Mouse (Mus musculus) limb, embryonic 11.5 days (tissue): ENCODE results near the gene Cdh23. TPM values are rescaled to one million over a fixed set of nuclear protein-coding genes. Genes with fewer than 3 reads are reported as not detected.

Source experiments
- ATAC-seq: fragments of 200-750 bp; cut with Nextera tagmentation; 2 replicates; pipeline ENCODE4 v1.8.0; 2017; ENCODE audit warnings: low read depth; ENCODE audit not compliant: insufficient number of reproducible peaks, low FRiP score, low TSS enrichment
- DNase-seq: peaks from one replicate; pipeline ENCODE4 v3.0.0-alpha.2; 2015; ENCODE audit warnings: low spot score
- H3K27ac ChIP-seq: fragments of 300-500 bp; sonication (generic); replicated peaks from 2 replicates; pipeline ENCODE4 v1.5.1; 2014; ENCODE audit warnings: low read depth, mild to moderate bottlenecking, low read length
- H3K27me3 ChIP-seq: fragments of 300-500 bp; sonication (generic); 2 replicates; pipeline ENCODE4 v1.6.1; 2014; ENCODE audit warnings: mild to moderate bottlenecking, low read length, mixed read lengths; ENCODE audit not compliant: control insufficient read depth, insufficient read depth
- H3K36me3 ChIP-seq: fragments of 300-500 bp; sonication (generic); 2 replicates; pipeline ENCODE4 v1.6.1; 2014; ENCODE audit warnings: mild to moderate bottlenecking, low read length, moderate library complexity, mixed read lengths; ENCODE audit not compliant: control insufficient read depth, insufficient read depth
- H3K4me1 ChIP-seq: fragments of 300-500 bp; sonication (generic); 2 replicates; pipeline ENCODE4 v1.6.1; 2014; ENCODE audit warnings: low read length, mixed read lengths; ENCODE audit not compliant: control insufficient read depth, insufficient read depth
- H3K4me2 ChIP-seq: fragments of 300-500 bp; sonication (generic); 2 replicates; pipeline ENCODE4 v1.6.1; 2014; ENCODE audit warnings: low read depth, mild to moderate bottlenecking, moderate library complexity; ENCODE audit not compliant: severe bottlenecking
- H3K4me3 ChIP-seq: fragments of 300-500 bp; sonication (generic); 2 replicates; pipeline ENCODE4 v1.5.1; 2014; ENCODE audit warnings: low read depth, low read length
- H3K9ac ChIP-seq: fragments of 300-500 bp; sonication (generic); 2 replicates; pipeline ENCODE4 v1.6.1; 2014; ENCODE audit warnings: mild to moderate bottlenecking, low read length
- H3K9me3 ChIP-seq: fragments of 300-500 bp; sonication (generic); 2 replicates; pipeline ENCODE4 v1.6.1; 2016; ENCODE audit warnings: low read length; ENCODE audit not compliant: control insufficient read depth
- WGBS: fragments of 180-500 bp; shearing (Covaris S2); extraction: QIAGEN DNeasy Blood & Tissue Kit; methylation state at CpG from one replicate; pipeline ENCODE4 v1.1.7; 2014; 5-methylcytosine and 5-hydroxymethylcytosine counted together
- polyA plus RNA-seq: library from polyadenylated mRNA; unstranded; fragments of >200 nt; fragmentation: Nextera tagmentation; extraction: Ambion mirVana; gene quantifications from 2 replicates; pipeline ENCODE4 v1.2.1, GENCODE M21; 2014

Cdh23 gene
- polyA plus RNA-seq, 1 experiment from 2014 or later = 0.16 TPM

- ATAC-seq = no peak
- H3K9ac ChIP-seq = no peak overlapping the region
These were observed 326.2 kb downstream of the Cdh23 start for GRCm38 (mm10) chr10:60370098-60370497.

DNA sequence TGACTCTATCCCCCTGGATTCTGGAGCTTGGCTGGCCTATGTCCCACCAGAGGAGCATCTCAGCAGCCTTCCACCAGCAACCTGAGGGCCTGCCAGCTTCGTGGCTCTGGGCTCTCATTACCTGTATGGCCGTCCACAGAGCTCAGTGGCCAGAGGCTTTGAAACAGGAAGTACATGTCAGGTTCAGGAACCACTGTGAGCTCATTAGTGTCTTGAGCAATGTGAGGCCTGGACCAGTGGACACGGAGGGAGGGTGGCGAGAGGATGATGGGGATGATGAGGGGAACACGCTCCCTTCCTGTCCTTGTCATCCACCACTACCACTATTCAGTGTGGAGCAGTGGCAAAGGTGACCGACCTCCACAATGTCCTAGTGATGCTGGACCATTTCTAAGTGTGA is 326.9 kb downstream of the Cdh23 start:
- Histone ChIP-seq H3K9me3 (no peaks in the 10 kb centered on the region), H3K27me3 (no peaks in the 10 kb centered on the region), H3K27ac (no peak overlapping the region), H3K4me2 (no peak overlapping the region), H3K9ac (no peak overlapping the region), H3K36me3 (no peaks in the 10 kb centered on the region), H3K4me3 (no peak overlapping the region), H3K4me1 (peaks cover 17% of the 10 kb centered on the region)
- ATAC-seq = no peak
- DNase-seq = no peak
- 82% methylated on average over 6 of the region's 6 CpGs for WGBS

More at GRCm38 (mm10) chr10:60370098-60370497, 326.2 kb downstream of the Cdh23 start:
- no peak for DNase-seq
- Histone ChIP-seq H3K4me1 (peaks cover 14% of the 10 kb centered on the region), H3K27me3 (no peaks in the 10 kb centered on the region), H3K9me3 (no peaks in the 10 kb centered on the region), H3K4me2 (no peak overlapping the region), H3K4me3 (no peak overlapping the region), H3K27ac (no peak overlapping the region), H3K36me3 (no peaks in the 10 kb centered on the region)
- 85% methylated on average over 2 of the region's 2 CpGs for WGBS

DNA sequence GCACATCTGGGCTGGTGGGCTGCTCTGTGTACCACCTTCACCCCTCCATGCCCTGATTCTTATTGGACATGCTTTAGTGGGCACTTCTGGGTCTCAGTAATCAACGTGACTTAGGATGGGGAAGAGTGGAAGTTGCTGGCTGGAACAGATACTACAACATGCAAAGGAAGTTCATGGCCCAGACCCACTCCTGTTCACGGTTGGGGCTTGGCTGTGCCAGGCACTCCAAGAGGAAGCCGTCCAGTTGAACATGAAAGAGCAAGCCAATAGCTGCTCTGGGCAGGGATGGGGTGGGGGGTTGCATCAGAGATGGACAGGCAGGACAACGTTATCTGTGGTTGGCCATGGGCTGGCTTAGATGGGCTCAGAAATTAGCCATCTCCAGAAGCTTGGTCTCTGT is 328.4 kb downstream of the Cdh23 start:
- H3K4me3 ChIP-seq = no peak overlapping the region
- no peaks in the 10 kb centered on the region for H3K9me3 ChIP-seq
- ATAC-seq (no peak), DNase-seq (no peak)
- H3K27me3 ChIP-seq = no peaks in the 10 kb centered on the region
- H3K4me1 ChIP-seq = peaks cover 16% of the 10 kb centered on the region
- H3K9ac ChIP-seq = no peak overlapping the region
- 71% methylated on average over 4 of the region's 4 CpGs for WGBS
- no peak overlapping the region for H3K27ac ChIP-seq
- no peaks in the 10 kb centered on the region for H3K36me3 ChIP-seq
- H3K4me2 ChIP-seq = no peak overlapping the region

DNA sequence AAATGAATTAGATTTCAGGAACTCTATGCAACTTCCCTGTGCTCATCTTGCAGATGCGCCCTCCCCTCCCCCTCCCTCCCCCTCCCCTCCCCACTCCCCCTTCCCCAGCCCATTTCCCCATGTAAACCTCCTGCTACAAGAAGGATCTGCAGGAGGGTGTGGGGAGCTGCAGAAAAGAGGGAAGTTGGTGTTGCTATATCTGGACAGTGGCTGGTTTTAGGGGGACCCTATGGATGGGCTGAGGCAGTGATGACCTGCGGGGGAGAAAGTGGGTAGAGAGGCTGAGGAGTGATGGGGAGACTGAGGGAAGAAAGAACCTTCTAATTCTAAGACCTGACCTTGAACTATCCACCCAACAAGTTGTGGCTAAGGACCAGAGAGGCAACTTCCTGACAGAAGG is 329.1 kb downstream of the Cdh23 start:
- 97% methylated on average over 2 of the region's 2 CpGs for WGBS
- H3K36me3 ChIP-seq = no peaks in the 10 kb centered on the region
- H3K4me1 ChIP-seq = peaks cover 24% of the 10 kb centered on the region
- no peak overlapping the region for H3K9ac ChIP-seq
- H3K27me3 ChIP-seq = no peaks in the 10 kb centered on the region
- H3K4me3 ChIP-seq = no peak overlapping the region
- DNase-seq (no peak), ATAC-seq (no peak)
- H3K9me3 ChIP-seq = no peaks in the 10 kb centered on the region
- no peak overlapping the region for H3K27ac ChIP-seq
- H3K4me2 ChIP-seq = no peak overlapping the region

- no peak for ATAC-seq
- Histone ChIP-seq H3K4me1 (peaks cover 31% of the 10 kb centered on the region), H3K4me2 (no peak overlapping the region), H3K36me3 (no peaks in the 10 kb centered on the region), H3K27me3 (no peaks in the 10 kb centered on the region), H3K4me3 (no peak overlapping the region), H3K9ac (no peak overlapping the region), H3K27ac (no peak overlapping the region), H3K9me3 (no peaks in the 10 kb centered on the region)
- 67% methylated on average over 6 of the region's 6 CpGs for WGBS
- DNase-seq = no peak
These were observed 332.9 kb downstream of the Cdh23 start for GRCm38 (mm10) chr10:60363426-60363825.

GRCm38 (mm10) chr10:60362310-60362628 is 334.0 kb downstream of the Cdh23 start:
- Histone ChIP-seq H3K4me1 (peaks cover 31% of the 10 kb centered on the region), H3K4me2 (no peak overlapping the region), H3K36me3 (no peaks in the 10 kb centered on the region), H3K27ac (peak overlapping the region; percentile 76), H3K27me3 (no peaks in the 10 kb centered on the region), H3K4me3 (no peak overlapping the region), H3K9ac (peak overlapping the region; percentile 30), H3K9me3 (no peaks in the 10 kb centered on the region)
- 23% methylated on average over 2 of the region's 2 CpGs for whole genome bisulfite sequencing
- no peak for ATAC-seq
- no peak for DNase-seq

DNA sequence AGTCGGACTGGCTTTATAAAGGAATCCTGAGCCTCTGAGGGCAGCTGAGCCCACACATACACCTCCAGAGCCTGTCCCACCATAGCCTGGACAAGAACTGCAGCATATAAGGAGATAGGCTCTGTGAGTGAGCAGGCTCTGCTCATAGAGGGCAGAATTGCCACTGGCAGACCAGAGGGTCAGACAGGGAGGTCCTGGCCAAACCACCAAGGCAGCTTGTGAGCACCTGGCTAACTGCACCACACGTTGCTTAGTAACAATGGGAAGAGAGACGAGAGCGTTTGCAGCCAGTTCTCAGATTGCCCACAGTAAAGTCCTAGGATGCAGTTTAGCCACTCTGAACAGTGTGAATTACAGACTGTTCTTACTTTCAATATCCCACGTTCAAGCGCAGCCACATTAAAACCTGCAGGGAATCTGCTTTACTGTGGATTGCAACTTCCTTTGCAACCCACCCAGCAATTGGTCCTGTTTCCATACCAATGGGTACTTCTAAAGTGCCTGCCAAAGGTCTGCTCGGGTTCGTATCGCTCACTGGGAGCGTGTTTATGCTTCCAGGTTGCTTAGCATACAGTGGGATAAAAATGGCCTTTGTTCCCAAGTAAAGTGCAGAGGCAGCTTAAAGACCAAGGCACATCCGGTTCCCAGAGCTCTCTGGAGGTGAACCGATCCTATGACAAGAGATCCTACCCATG is 334.5 kb downstream of the Cdh23 start:
- Histone ChIP-seq H3K27ac (peak overlapping the region; percentile 76), H3K36me3 (no peaks in the 10 kb centered on the region), H3K4me3 (no peak overlapping the region), H3K9me3 (no peaks in the 10 kb centered on the region), H3K9ac (peak overlapping the region; percentile 30), H3K27me3 (no peaks in the 10 kb centered on the region), H3K4me2 (no peak overlapping the region), H3K4me1 (peaks cover 31% of the 10 kb centered on the region)
- no peak for DNase-seq
- ATAC-seq = no peak
- 44% methylated on average over 12 of the region's 12 CpGs for WGBS

- no peaks in the 10 kb centered on the region for H3K27me3 ChIP-seq
- H3K4me1 ChIP-seq = peaks cover 21% of the 10 kb centered on the region
- 46% methylated on average over 4 of the region's 4 CpGs for WGBS
- no peak overlapping the region for H3K4me3 ChIP-seq
- ATAC-seq = no peak
- no peak overlapping the region for H3K9ac ChIP-seq
- no peaks in the 10 kb centered on the region for H3K36me3 ChIP-seq
- no peak overlapping the region for H3K4me2 ChIP-seq
- DNase-seq = no peak
- no peak overlapping the region for H3K27ac ChIP-seq
- H3K9me3 ChIP-seq = no peaks in the 10 kb centered on the region
These were observed 337.5 kb downstream of the Cdh23 start for GRCm38 (mm10) chr10:60358776-60359175.

DNA sequence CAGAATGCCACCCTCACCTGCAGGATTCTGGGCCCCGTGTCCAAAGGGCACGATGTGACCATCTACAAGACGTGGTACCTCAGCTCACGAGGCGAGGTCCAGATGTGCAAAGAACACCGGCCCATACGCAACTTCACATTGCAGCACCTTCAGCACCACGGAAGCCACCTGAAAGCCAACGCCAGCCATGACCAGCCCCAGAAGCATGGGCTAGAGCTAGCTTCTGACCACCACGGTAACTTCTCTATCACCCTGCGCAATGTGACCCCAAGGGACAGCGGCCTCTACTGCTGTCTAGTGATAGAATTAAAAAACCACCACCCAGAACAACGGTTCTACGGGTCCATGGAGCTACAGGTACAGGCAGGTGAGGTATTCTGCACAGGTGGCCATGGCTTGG is 338.4 kb downstream of the Cdh23 start:
- Histone ChIP-seq H3K9ac (no peak overlapping the region), H3K4me3 (no peak overlapping the region), H3K27me3 (no peaks in the 10 kb centered on the region), H3K27ac (no peak overlapping the region), H3K4me1 (peaks cover 15% of the 10 kb centered on the region), H3K36me3 (no peaks in the 10 kb centered on the region), H3K4me2 (no peak overlapping the region), H3K9me3 (no peaks in the 10 kb centered on the region)
- 95% methylated on average over 14 of the region's 14 CpGs for WGBS
- DNase-seq (no peak), ATAC-seq (no peak)
